13 mouse cellular contexts compared by ENCODE assay signal in genomic region chr17:65700060-65700459, GRCm38 (mm10). TPM values are rescaled to one million over a fixed set of nuclear protein-coding genes. Genes with fewer than 3 reads are reported as not detected.
DNase-seq lines count a peak whose midpoint lies in the region; ATAC-seq and TF ChIP-seq lines count a peak whose summit lies in the region.
"Had no signal": no experiment of that assay in that cellular context is flagged by ENCODE, and none has a peak within 500 bp of the region (broad histone marks: within the 10 kb centered on the region; RNA-seq: fewer than 3 reads in every experiment).

No protein-coding gene starts in this region.

- H3K9ac ChIP-seq in embryonic facial prominence, embryonic 11.5 days (replicated peaks; ENCODE audit: low read length), result no peak overlapping the region
- H3K9ac ChIP-seq in hindbrain, embryonic 14.5 days, result 0 out of 2 replicates have a peak overlapping the region, but pooled peaks have one; percentile 10
- H3K9ac ChIP-seq: heart, embryonic 13.5 days had no signal

- H3K4me1 ChIP-seq in embryonic facial prominence, embryonic 11.5 days (ENCODE audit: control insufficient read depth, insufficient read depth, low read length), result no peaks in the 10 kb centered on the region
- peaks cover 28% of the 10 kb centered on the region for H3K4me1 ChIP-seq in hindbrain, embryonic 14.5 days (replicated peaks; ENCODE audit: control insufficient read depth, insufficient read depth, low read length)

- no peaks in the 10 kb centered on the region for H3K9me3 ChIP-seq in embryonic facial prominence, embryonic 11.5 days (replicated peaks; ENCODE audit: control insufficient read depth, low read length)
- H3K9me3 ChIP-seq in hindbrain, embryonic 14.5 days (ENCODE audit: control insufficient read depth, low read length), result no peaks in the 10 kb centered on the region
- H3K9me3 ChIP-seq: heart, embryonic 13.5 days had no signal

- no peak overlapping the region for H3K27ac ChIP-seq in embryonic facial prominence, embryonic 11.5 days (replicated peaks; ENCODE audit: low read depth, low read length)
- H3K27ac ChIP-seq in hindbrain, embryonic 14.5 days, result peak overlapping the region; percentile 52
- H3K27ac ChIP-seq in gastrocnemius, adult 2 months, result no peak overlapping the region
- H3K27ac ChIP-seq: heart, embryonic 13.5 days had no signal

- no peaks in the 10 kb centered on the region for H3K27me3 ChIP-seq in embryonic facial prominence, embryonic 11.5 days (ENCODE audit: control insufficient read depth, insufficient read depth, low read length)
- no peaks in the 10 kb centered on the region for H3K27me3 ChIP-seq in hindbrain, embryonic 14.5 days (ENCODE audit: control insufficient read depth, insufficient read depth, low read length)
- H3K27me3 ChIP-seq: heart, embryonic 13.5 days had no signal

- peak; percentile 61; the same call in 1 of the 2 replicates for ATAC-seq in embryonic facial prominence, embryonic 11.5 days (replicated peaks; ENCODE audit: insufficient number of reproducible peaks, low FRiP score, low TSS enrichment, low read depth)
- ATAC-seq in hindbrain, embryonic 14.5 days (ENCODE audit: low FRiP score), result peak; percentile 49; the same call in 1 of the 2 replicates
- ATAC-seq: intestine, embryonic 16.5 days had no signal

- H3K4me2 ChIP-seq in embryonic facial prominence, embryonic 11.5 days (ENCODE audit: low read depth, low read length), result no peak overlapping the region
- H3K4me2 ChIP-seq in hindbrain, embryonic 14.5 days (replicated peaks), result peak overlapping the region; percentile 2; the same call in 1 of the 2 replicates
- H3K4me2 ChIP-seq: heart, embryonic 13.5 days had no signal

- no peak for TF ChIP-seq CTCF in gastrocnemius, adult 2 months (IDR thresholded peaks at IDR 0.05)

- no peaks in the 10 kb centered on the region for H3K36me3 ChIP-seq in embryonic facial prominence, embryonic 11.5 days (replicated peaks; ENCODE audit: control insufficient read depth, insufficient read depth, low read depth, low read length)
- H3K36me3 ChIP-seq in hindbrain, embryonic 14.5 days (replicated peaks; ENCODE audit: control insufficient read depth, insufficient read depth), result no peaks in the 10 kb centered on the region

- intact Hi-C loops in left cerebral cortex, postnatal 14 days (cut with DNase I), result loop anchor here (5.0 kb wide), 1 partner anchor 72 kb away; the partner anchor contains the start of gene Rab31
- intact Hi-C loops in gastrocnemius, adult 2 months (cut with DNase I), result loop anchor here (10.0 kb wide), 1 partner anchor 405 kb away; the partner anchor contains the start of gene Ndufv2

- 67% methylated on average over 4 of the region's 4 CpGs for WGBS in embryonic facial prominence, embryonic 11.5 days
- 33% methylated on average over 4 of the region's 4 CpGs for WGBS in hindbrain, embryonic 14.5 days

- H3K4me3 ChIP-seq in embryonic facial prominence, embryonic 11.5 days (ENCODE audit: low read depth, low read length), result no peak overlapping the region
- no peak overlapping the region for H3K4me3 ChIP-seq in hindbrain, embryonic 14.5 days (replicated peaks; ENCODE audit: low read length)
- H3K4me3 ChIP-seq in gastrocnemius, adult 2 months, result no peak overlapping the region
- H3K4me3 ChIP-seq: heart, embryonic 13.5 days had no signal

- DNase-seq in embryo, embryonic 10.5 days (ENCODE audit: low spot score), result peak; percentile 49
- no peak for DNase-seq in embryo, embryonic 10 days (ENCODE audit: low spot score)
- peak; percentile 29 for DNase-seq in embryonic facial prominence, embryonic 11.5 days (ENCODE audit: low spot score)
- DNase-seq in hindbrain, embryonic 14.5 days (ENCODE audit: low spot score), result peak; percentile 77
- DNase-seq in neural tube, embryonic 10.5 days (ENCODE audit: extremely low spot score, low spot score), result peak; percentile 21
- DNase-seq in gastrocnemius, adult 18-20 months (ENCODE audit: low spot score), result no peak
- no peak for DNase-seq in left cerebral cortex, postnatal 14 days (ENCODE audit: low spot score in 2 of 2)
- no peak for DNase-seq in gastrocnemius, adult 2 months

RNA-seq across cellular contexts. Expression of gene Txndc2, which starts 58.1 kb away (rescaled TPM):
- 0.18 and 0.38 TPM in 2 replicates for polyA plus RNA-seq in embryonic facial prominence, embryonic 11.5 days (2014; fragmentation: Nextera tagmentation; extraction: Ambion mirVana)
- 0.21 and 0.22 TPM in 2 replicates for polyA plus RNA-seq in hindbrain, embryonic 14.5 days (2014; fragmentation: Nextera tagmentation; extraction: Ambion mirVana)
- total RNA-seq in gastrocnemius, adult 18-20 months (2021), result not detected
- total RNA-seq in left cerebral cortex, postnatal 14 days (2021), result under 1 TPM in 1 of 2 experiments, not detected in 1; 0.25 TPM
- total RNA-seq in gastrocnemius, adult 2 months (2021), result not detected
- total RNA-seq: gastrocnemius, adult 8-10 months had no signal
- polyA plus RNA-seq: heart, embryonic 13.5 days; intestine, embryonic 16.5 days; lung, embryonic 16.5 days; stomach, embryonic 14.5 days had no signal

Comparison
In these comparisons a context has a peak if more than half of its experiments do, and no peak if none do; other contexts are left out.
1. DNase-seq: peak in embryo, embryonic 10.5 days (single experiment), embryonic facial prominence, embryonic 11.5 days (single experiment), hindbrain, embryonic 14.5 days (single experiment) and neural tube, embryonic 10.5 days (single experiment); none in embryo, embryonic 10 days (single experiment), gastrocnemius, adult 18-20 months (single experiment), left cerebral cortex, postnatal 14 days (0 of 2) and gastrocnemius, adult 2 months (single experiment).